Mouse (Mus musculus): ENCODE results near the gene Baz2b. TPM values are rescaled to one million over a fixed set of nuclear protein-coding genes. Genes with fewer than 3 reads are reported as not detected.
"Not testable (repeated sequence)": the region's sequence is repeated elsewhere in the genome, so short reads cannot be mapped to it uniquely, and the experiment has no call there.

Baz2b gene
- total RNA-seq, 2 experiments from 2014 or later: 29.5 to 35.1 TPM

DNA sequence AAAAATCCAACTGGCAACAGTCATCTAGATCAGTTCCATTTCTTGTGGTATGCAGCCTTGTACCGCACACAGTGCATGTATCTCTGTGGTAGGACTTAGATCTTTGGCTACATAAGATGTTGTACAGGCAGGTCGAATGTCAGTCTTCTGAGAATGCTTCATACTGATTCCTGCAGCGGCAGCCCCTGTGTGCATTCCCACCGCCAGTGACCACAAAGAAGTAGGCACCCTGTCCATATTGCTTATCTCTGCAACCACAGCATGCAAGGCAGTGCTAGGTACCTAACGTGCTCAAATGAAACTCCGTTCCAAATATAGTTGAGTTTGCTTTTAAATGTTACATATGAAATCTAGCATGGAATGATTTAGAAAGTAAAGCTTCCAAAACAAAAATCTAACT is 328.2 kb downstream of the Baz2b start:
- no peak for DNase-seq (ENCODE audit: low spot score)

DNA sequence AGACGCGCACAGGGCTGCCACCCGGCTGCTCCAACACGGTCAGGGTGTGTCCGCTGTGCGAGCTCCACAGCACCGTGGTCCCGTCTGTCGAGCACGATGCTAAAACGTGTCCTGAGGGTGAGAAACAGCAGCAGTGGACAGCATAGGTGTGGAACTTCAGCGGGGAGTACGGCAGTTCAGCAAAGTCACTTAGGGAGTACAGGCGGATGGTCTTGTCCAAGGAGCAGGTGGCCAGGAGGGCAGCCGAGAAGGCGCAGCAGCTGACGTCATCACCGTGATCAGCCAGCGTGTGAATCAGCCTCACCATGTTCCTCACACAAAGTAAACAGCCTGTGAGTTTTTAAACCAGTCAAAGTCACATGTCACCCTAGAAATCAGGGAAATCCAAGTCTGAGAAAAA is 331.4 kb downstream of the Baz2b start:
- no peak for DNase-seq (ENCODE audit: low spot score)

DNA sequence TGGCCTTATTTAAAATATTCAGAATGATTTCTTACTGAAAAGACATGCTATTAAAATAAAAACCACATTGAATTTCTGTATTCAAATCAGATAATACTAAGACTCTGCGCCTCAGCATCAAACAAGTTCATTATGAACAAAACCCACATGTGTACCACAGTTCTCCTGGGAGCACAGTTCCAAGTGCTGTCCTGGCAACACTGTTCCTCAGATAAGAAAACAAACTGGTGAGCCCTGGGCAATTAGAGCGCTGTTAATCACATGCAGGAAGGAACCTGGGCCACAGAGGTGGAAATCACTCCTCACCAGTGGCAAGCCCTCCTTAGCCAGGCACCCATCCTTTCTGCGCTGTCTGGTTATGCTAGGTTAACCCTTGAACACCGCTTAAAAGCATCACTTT is 332.3 kb downstream of the Baz2b start:
- DNase-seq (ENCODE audit: low spot score): no peak

DNA sequence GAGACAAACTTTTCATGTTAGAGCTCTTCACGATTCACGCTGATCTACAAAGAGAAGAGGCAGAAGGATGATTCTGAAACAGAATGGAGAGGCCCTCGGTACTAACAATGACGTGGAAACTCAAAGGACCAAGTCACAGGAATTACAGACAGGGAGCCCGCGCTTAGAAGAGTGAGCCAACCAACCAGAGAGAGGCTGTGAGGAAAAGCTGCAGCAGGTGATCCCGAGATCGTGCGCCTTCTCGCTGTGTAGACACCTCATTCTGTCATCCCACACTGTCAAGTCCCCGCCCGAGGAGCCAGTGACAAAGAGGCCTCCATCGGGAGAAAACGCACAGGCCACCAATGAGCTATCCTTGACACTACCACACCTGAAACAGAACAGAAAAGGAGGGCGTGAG is 333.2 kb downstream of the Baz2b start:
- no peak for DNase-seq (ENCODE audit: low spot score)

DNA sequence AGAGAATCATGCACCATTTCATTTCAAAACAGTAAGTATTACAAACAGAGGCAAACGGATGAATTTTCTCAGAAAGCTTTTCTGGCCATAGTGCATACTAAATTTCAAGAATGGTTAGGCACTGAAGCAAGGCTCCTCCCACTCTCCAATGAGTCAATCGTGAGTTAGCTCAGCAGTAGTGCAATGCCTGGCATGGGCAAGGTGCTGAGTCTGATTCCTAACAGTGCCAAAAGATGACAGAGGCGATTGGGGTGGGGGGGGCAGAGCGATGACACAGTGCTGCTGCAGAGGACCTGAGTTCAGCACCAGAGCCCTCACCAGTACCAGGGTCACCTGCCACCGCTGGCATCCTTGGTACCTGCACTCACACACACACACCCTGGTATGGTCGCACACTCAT is 339.1 kb downstream of the Baz2b start:
- no peak for DNase-seq (ENCODE audit: low spot score)

DNA sequence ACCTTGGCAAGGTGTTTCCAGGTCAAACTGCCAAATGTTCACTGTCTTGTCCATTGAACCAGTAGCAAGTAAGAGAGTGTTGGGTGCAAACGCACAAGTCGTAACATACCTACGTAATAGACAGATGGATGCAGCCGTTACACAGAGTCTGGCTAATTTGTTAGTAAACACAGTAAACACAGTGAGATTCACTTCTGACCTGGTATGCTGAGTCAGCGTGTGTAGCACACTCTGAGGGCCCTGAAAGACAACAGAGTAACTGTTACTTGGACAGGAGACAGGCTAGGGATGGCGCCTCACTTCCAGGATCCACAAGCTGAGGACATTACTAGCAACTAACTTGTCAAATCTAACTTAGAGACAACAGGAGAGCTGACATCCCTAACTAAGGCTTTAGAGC is 347.0 kb downstream of the Baz2b start:
- DNase-seq (ENCODE audit: low spot score): no peak

DNA sequence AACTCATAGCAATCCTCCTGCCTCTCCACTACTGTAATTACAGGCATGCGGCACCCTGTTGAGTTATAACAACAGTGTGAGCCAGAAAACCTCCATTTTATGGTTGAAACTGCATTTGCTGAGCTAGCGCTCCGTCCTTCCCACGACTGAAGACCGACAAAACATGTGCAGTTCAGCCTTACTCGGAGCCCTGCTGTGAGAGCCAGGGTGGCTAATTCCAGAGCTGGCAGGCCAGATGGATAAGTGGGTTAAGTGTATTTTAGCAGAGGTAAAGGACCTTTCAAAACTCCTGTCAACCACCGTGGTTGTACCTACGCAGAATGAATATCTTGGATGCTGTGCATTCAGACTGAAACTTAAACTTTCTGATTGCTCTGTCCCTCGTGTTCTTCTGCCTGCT is 355.3 kb downstream of the Baz2b start:
- no peak for DNase-seq (ENCODE audit: low spot score)

DNA sequence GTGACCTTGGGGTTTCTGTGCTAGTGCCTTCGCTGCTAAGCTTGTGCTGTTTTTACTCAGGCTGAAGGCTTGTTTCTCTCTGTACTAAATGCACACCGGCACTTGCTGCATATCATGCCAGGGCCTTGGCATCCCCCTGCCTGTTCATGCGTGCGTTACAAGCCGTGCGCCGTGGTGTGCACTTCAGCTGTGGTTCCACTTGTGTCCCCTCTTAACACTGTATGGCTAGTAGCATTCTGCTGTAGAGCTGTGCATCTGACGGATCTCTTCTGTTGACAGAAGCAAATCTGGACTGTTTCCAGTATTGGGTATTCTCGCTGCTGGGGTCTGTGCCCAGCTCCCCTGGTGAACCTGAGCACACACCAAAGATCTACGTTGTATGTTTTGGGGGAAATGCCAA is 356.1 kb downstream of the Baz2b start:
- no peak for DNase-seq (ENCODE audit: low spot score)

DNA sequence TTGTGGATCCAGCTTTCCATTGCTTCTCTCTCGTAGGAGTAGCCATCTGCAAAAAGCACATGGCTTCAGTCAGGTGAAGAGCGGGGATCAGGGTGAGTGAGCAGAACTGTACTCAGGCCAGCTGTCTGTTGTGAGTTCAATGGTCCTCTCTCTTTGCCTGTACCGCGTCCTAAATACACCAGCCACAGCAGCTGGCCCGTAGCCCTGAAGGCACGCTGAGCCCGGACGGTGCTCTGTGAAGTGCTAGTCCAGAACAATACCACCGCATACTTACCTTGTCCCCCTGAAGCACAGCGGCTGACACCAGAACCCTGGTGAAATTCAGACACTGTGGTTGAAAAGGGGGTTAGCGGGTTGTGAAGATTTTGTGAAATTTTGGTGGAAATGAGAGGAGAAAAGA is 356.7 kb downstream of the Baz2b start:
- DNase-seq (ENCODE audit: low spot score): no peak

DNA sequence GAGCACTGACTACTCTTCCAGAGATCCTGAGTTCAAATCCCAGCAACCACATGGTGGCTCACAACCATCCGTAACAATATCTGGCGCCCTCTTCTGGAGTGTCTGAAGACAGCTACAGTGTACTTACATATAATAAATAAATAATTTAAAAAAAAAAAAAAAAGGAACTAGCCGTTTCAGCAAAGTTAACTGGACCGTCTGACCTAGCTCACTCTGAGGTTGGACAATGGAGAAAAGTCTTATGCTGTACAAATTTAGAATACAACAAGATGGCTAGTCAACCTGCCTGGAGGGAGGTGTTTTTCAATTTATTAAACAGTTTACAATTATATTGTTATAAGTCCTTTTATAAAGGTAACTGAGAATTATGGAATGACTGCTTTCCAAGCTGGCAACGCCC is 357.8 kb downstream of the Baz2b start:
- not testable (repeated sequence) for DNase-seq (ENCODE audit: low spot score)

Other genes with a start within 250 kb of the Baz2b start
- 10 to 100 TPM; 23.2 to 26.8 TPM for gene March7, start within 50 bp of the Baz2b start, total RNA-seq (2021)
- gene Cd302, start 74.6 kb upstream of the Baz2b start, total RNA-seq (2021): 10 to 100 TPM in 1 of 2 experiments, 1 to 10 TPM in 1; 7.6 to 10.1 TPM
- gene Ly75, start 173.5 kb upstream of the Baz2b start, total RNA-seq (2021): under 1 TPM; 0.09 to 0.14 TPM

All from gastrocnemius, adult 18-20 months (tissue).